Mouse (Mus musculus): ENCODE measurements at regions not wholly inside any gene's neighbourhood (a gene's known extent, or its start where the extent isn't known, plus 50 kb on each side); places are given as distances from the start of the nearest gene placed in this dataset. TPM values are rescaled to one million over a fixed set of nuclear protein-coding genes. Genes with fewer than 3 reads are reported as not detected.

GRCm38 (mm10) chr11:32893146-32893903, 68.9 kb upstream of the Smim23 start:
- no peak for ATAC-seq (ENCODE audit: low FRiP score, low TSS enrichment)
- DNase-seq = no peak
- no peak overlapping the region for H3K4me3 ChIP-seq (replicated peaks; ENCODE audit: low read depth, low read length)
- H3K4me1 ChIP-seq (ENCODE audit: control insufficient read depth, insufficient read depth, low read length) = no peaks in the 10 kb centered on the region
- WGBS = 76% methylated on average over 11 of the region's 11 CpGs
- H3K4me2 ChIP-seq (ENCODE audit: low read length) = no peak overlapping the region
- H3K9me3 ChIP-seq (ENCODE audit: control insufficient read depth, low read length) = no peaks in the 10 kb centered on the region
- H3K36me3 ChIP-seq (ENCODE audit: control insufficient read depth, insufficient read depth, low read length) = no peaks in the 10 kb centered on the region
- H3K27me3 ChIP-seq (ENCODE audit: control insufficient read depth, insufficient read depth, low read length) = no peaks in the 10 kb centered on the region
- no peak overlapping the region for H3K9ac ChIP-seq (replicated peaks; ENCODE audit: low read length)
- H3K27ac ChIP-seq (replicated peaks; ENCODE audit: low read depth, low read length) = no peak overlapping the region

- Histone ChIP-seq H3K9me3 (ENCODE audit: control insufficient read depth, low read length) (no peaks in the 10 kb centered on the region), H3K4me2 (ENCODE audit: low read length) (no peak overlapping the region), H3K27me3 (ENCODE audit: control insufficient read depth, insufficient read depth, low read length) (no peaks in the 10 kb centered on the region), H3K4me1 (ENCODE audit: control insufficient read depth, insufficient read depth, low read length) (no peaks in the 10 kb centered on the region), H3K4me3 (replicated peaks; ENCODE audit: low read depth, low read length) (no peak overlapping the region), H3K27ac (replicated peaks; ENCODE audit: low read depth, low read length) (no peak overlapping the region), H3K36me3 (ENCODE audit: control insufficient read depth, insufficient read depth, low read length) (no peaks in the 10 kb centered on the region), H3K9ac (replicated peaks; ENCODE audit: low read length) (no peak overlapping the region)
- 89% methylated on average over 5 of the region's 5 CpGs for WGBS
- ATAC-seq (ENCODE audit: low FRiP score, low TSS enrichment) = no peak
- no peak for DNase-seq
Measured at GRCm38 (mm10) chr11:32892496-32892895, 68.1 kb upstream of the Smim23 start.

DNA sequence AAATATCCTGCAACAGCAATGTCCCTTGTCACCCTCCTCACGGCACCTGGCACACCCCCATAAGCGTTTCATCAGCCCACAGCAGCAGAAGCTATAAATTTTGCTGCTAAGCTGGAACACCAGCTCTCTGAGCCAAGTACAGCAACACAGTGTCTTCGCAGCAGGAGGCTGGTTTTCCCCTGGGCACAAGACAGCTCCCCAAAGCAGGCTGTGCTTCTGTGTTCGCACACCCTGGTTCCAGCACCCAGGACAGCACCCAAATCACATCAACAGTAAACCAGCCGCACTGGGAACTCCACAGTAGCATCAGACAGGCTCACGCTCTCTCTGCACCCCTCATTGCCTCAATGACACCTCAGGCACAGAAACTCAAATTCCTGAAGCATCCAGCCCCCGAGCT, 64.8 kb upstream of the Smim23 start:
- H3K27me3 ChIP-seq (ENCODE audit: control insufficient read depth, insufficient read depth, low read length) = no peaks in the 10 kb centered on the region
- ATAC-seq (ENCODE audit: low FRiP score, low TSS enrichment) = no peak
- no peak overlapping the region for H3K27ac ChIP-seq (replicated peaks; ENCODE audit: low read depth, low read length)
- H3K4me3 ChIP-seq (replicated peaks; ENCODE audit: low read depth, low read length) = no peak overlapping the region
- H3K4me1 ChIP-seq (ENCODE audit: control insufficient read depth, insufficient read depth, low read length) = no peaks in the 10 kb centered on the region
- no peak for DNase-seq
- H3K9ac ChIP-seq (replicated peaks; ENCODE audit: low read length) = no peak overlapping the region
- H3K36me3 ChIP-seq (ENCODE audit: control insufficient read depth, insufficient read depth, low read length) = no peaks in the 10 kb centered on the region
- no peak overlapping the region for H3K4me2 ChIP-seq (ENCODE audit: low read length)
- no peaks in the 10 kb centered on the region for H3K9me3 ChIP-seq (ENCODE audit: control insufficient read depth, low read length)
- WGBS = 41% methylated on average over 7 of the region's 7 CpGs

- ATAC-seq (ENCODE audit: low FRiP score, low TSS enrichment) (no peak), DNase-seq (no peak)
- Histone ChIP-seq H3K9me3 (ENCODE audit: control insufficient read depth, low read length) (0 out of 2 replicates have a peak, but pooled peaks cover 4% of the 10 kb centered on the region), H3K4me1 (ENCODE audit: control insufficient read depth, insufficient read depth, low read length) (no peaks in the 10 kb centered on the region), H3K36me3 (ENCODE audit: control insufficient read depth, insufficient read depth, low read length) (no peaks in the 10 kb centered on the region), H3K27ac (replicated peaks; ENCODE audit: low read depth, low read length) (no peak overlapping the region), H3K4me3 (replicated peaks; ENCODE audit: low read depth, low read length) (no peak overlapping the region), H3K27me3 (ENCODE audit: control insufficient read depth, insufficient read depth, low read length) (no peaks in the 10 kb centered on the region), H3K9ac (replicated peaks; ENCODE audit: low read length) (no peak overlapping the region), H3K4me2 (ENCODE audit: low read length) (no peak overlapping the region)
- WGBS = 74% methylated on average over 4 of the region's 4 CpGs
Measured at GRCm38 (mm10) chr11:32884744-32885143, 60.3 kb upstream of the Smim23 start.

GRCm38 (mm10) chr11:32883062-32883852, 58.9 kb upstream of the Smim23 start:
- H3K27ac ChIP-seq (replicated peaks; ENCODE audit: low read depth, low read length) = no peak overlapping the region
- peaks cover 10% of the 10 kb centered on the region; the same call in 1 of the 2 replicates for H3K9me3 ChIP-seq (ENCODE audit: control insufficient read depth, low read length)
- no peak overlapping the region for H3K4me3 ChIP-seq (replicated peaks; ENCODE audit: low read depth, low read length)
- DNase-seq (no peak), ATAC-seq (ENCODE audit: low FRiP score, low TSS enrichment) (no peak)
- no peak overlapping the region for H3K9ac ChIP-seq (replicated peaks; ENCODE audit: low read length)
- H3K4me2 ChIP-seq (ENCODE audit: low read length) = no peak overlapping the region
- no peaks in the 10 kb centered on the region for H3K36me3 ChIP-seq (ENCODE audit: control insufficient read depth, insufficient read depth, low read length)
- no peaks in the 10 kb centered on the region for H3K4me1 ChIP-seq (ENCODE audit: control insufficient read depth, insufficient read depth, low read length)
- 81% methylated on average over 9 of the region's 10 CpGs for WGBS
- H3K27me3 ChIP-seq (ENCODE audit: control insufficient read depth, insufficient read depth, low read length) = no peaks in the 10 kb centered on the region

GRCm38 (mm10) chr11:32878967-32879366, 54.6 kb upstream of the Smim23 start:
- Histone ChIP-seq H3K4me3 (replicated peaks; ENCODE audit: low read depth, low read length) (no peak overlapping the region), H3K36me3 (ENCODE audit: control insufficient read depth, insufficient read depth, low read length) (no peaks in the 10 kb centered on the region), H3K4me2 (ENCODE audit: low read length) (no peak overlapping the region), H3K9ac (replicated peaks; ENCODE audit: low read length) (no peak overlapping the region), H3K27me3 (ENCODE audit: control insufficient read depth, insufficient read depth, low read length) (no peaks in the 10 kb centered on the region), H3K27ac (replicated peaks; ENCODE audit: low read depth, low read length) (no peak overlapping the region), H3K9me3 (ENCODE audit: control insufficient read depth, low read length) (peaks cover 10% of the 10 kb centered on the region; the same call in 1 of the 2 replicates), H3K4me1 (ENCODE audit: control insufficient read depth, insufficient read depth, low read length) (no peaks in the 10 kb centered on the region)
- 98% methylated on average over 3 of the region's 3 CpGs for WGBS
- DNase-seq (no peak), ATAC-seq (ENCODE audit: low FRiP score, low TSS enrichment) (no peak)

Small RNAs in the stretch of these regions (microRNA-seq; reads per million reads assigned to microRNA genes)
- not detected for gene Gm26052

Data from midbrain, embryonic 14.5 days (tissue).